Mouse (Mus musculus) retina, embryonic 14.5 days (tissue): Measurements from ENCODE around the gene Olfr313.

Experiments
- DNase-seq: peaks from one replicate; pipeline ENCODE4 v3.0.0-alpha.2; 2015; ENCODE audit warnings: low spot score

Olfr313 gene

DNA sequence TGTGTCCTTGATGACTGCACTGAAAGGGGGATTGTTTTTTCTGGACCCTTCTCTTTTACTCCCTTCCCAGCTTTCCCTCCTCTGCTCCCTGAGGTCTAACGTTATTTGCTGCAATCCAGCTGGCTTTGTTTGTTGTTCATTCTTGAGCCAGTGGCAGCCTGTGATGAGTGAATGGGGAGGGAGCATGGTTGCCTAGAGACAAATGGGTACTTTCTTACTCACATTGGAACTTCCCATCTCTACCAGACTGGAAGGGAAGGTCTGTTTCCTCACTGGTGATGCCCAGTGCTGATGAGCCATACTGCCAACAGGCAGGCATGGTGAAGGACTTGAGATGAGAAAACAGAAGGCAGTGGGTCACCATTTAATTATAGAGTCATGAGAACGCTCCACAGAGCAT lies 34.9 kb downstream of the Olfr313 start:
- DNase-seq = no peak

- no peak for DNase-seq
Observed at GRCm38 (mm10) chr11:58860744-58861143, 45.9 kb downstream of the Olfr313 start.

DNA sequence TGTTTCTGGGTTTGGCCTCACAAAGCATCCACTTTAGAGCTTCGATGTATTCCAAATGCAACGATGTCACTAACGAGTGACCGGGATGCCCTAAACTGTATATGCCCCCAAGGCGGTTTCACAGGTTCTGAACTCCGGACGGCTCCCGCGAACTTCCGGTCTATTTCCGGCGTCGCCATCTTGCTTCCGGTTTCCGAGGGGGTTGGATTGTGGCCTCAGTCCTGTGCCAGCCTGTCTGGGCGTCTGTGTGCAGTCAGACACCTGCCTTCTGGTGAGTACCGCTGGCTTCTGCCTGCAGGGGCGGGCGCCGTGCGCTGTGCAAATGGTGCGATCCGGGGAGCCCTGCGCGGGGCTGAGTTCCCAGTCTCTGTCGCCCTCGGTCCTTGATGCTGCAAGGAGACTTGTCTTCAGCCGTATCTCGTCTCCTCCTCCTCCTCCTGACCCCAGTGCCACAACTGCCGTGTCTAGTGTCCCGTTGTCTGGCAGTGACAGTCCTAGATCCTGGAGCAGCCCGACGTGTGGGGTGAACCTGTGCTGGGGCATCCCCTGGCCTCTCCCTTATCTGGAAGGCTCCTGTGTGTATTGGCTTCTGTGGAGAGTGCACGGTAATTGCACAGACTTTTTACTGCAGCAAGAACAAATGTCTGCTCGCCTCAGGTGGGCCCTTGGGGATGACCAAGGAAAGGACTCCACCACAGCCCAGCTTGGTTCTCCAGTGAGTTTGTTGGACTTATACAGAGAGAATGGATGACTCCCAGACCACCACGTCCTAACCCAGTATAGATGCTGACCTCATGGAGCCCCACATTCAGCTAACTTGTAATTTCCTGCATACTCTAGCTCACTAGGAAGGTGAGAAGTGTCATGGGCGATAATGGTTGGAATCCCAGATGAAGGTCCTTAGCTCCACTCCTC lies 52.5 kb downstream of the Olfr313 start, which contains the start of gene 2810021J22Rik:
2810021J22Rik (plus strand) TSS at position 178 of the 915 bp plus-strand sequence.
- peak; percentile 81 for DNase-seq

DNA sequence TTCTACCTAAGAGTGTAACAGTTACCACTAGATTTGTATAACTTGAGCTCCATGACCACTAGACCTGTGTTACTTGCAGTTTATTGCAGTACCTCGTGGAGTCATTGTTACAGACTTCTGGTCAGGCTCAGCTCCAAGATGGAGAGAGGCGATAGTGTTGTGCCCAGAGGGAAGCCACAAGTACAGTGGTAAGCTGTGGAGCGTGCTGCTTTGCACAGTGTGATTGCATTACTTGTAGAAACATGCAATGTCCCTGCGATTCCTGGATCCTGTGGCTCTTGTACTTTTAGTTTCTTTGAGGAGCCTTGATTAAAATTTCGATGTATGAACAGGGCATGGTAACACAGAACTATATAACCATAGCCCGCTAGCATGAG lies 53.1 kb downstream of the Olfr313 start:
- peak; percentile 1 for DNase-seq
